Mouse (Mus musculus): Measurements from ENCODE around the gene Abcg4. TPM values are rescaled to one million over a fixed set of nuclear protein-coding genes. Genes with fewer than 3 reads are reported as not detected.
"Not testable (repeated sequence)": the region's sequence is repeated elsewhere in the genome, so short reads cannot be mapped to it uniquely, and the experiment has no call there.

Gene Abcg4
- polyA plus RNA-seq, 1 experiment from 2014 or later: 1.8 TPM

DNA sequence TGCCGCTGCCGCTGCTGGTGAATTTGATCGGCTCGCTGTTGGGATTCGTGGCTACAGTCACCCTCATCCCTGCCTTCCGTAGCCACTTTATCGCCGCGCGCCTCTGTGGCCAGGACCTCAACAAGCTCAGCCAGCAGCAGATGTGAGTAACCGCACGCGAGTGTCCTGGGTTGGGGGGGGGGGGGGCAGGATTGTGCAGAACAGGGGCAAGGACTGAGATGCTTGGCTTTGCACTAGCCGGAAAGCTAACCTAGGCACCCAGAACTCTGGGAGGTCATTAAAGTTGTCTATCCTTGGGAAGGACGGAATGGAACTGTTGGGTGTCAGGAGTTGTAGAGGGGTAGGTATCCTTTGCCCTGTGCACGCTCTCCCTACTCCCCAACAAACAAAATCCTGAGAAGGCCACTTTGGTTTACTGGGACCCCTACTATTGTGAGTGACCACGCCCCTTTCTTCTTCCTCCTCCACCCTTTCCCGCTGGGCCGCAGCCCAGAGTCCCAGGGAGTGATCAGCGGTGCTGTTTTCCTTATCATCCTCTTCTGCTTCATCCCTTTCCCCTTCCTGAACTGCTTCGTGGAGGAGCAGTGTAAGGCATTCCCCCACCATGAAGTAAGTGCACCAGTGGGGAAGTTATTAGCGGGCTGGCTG, 38.8 kb upstream of the Abcg4 start:
- peak overlapping the region; percentile 76 for H3K4me2 ChIP-seq
- no peaks in the 10 kb centered on the region for H3K9me3 ChIP-seq
- WGBS: under 1% methylated on average over 22 of the region's 22 CpGs
- peak; percentile 48 for ATAC-seq (ENCODE audit: borderline replicate concordance, extremely low read depth, low FRiP score, low TSS enrichment)
- peak overlapping the region; percentile 66 for H3K4me3 ChIP-seq
- peak overlapping the region; percentile 79 for H3K9ac ChIP-seq
- H3K4me1 ChIP-seq: peaks cover 5% of the 10 kb centered on the region
- H3K27ac ChIP-seq: peak overlapping the region; percentile 94
- H3K36me3 ChIP-seq: peaks cover 30% of the 10 kb centered on the region
- H3K27me3 ChIP-seq: no peaks in the 10 kb centered on the region

GRCm38 (mm10) chr9:44326371-44327063, 38.1 kb upstream of the Abcg4 start:
- Histone ChIP-seq H3K9ac (peak overlapping the region; percentile 79), H3K4me1 (peaks cover 5% of the 10 kb centered on the region), H3K36me3 (peaks cover 25% of the 10 kb centered on the region), H3K27me3 (no peaks in the 10 kb centered on the region), H3K4me2 (peak overlapping the region; percentile 76), H3K4me3 (peak overlapping the region; percentile 66), H3K9me3 (no peaks in the 10 kb centered on the region), H3K27ac (peak overlapping the region; percentile 94)
- ATAC-seq (ENCODE audit: borderline replicate concordance, extremely low read depth, low FRiP score, low TSS enrichment): peak; percentile 92
- under 1% methylated on average over 38 of the region's 38 CpGs for WGBS

GRCm38 (mm10) chr9:44325768-44326370, 37.5 kb upstream of the Abcg4 start, which contains the start of gene Dpagt1:
Gene Dpagt1 (plus strand): TSS chr9:44326019.
- 3% methylated on average over 12 of the region's 12 CpGs for WGBS
- Histone ChIP-seq H3K27me3 (no peaks in the 10 kb centered on the region), H3K4me3 (peak within 1 kb of the TSS; percentile 66), H3K9ac (peak within 1 kb of the TSS; percentile 79), H3K27ac (peak within 1 kb of the TSS; percentile 94), H3K36me3 (peaks cover 19% of the 10 kb centered on the region), H3K4me2 (peak within 1 kb of the TSS; percentile 76), H3K9me3 (no peaks in the 10 kb centered on the region), H3K4me1 (peaks cover 7% of the 10 kb centered on the region)
- ATAC-seq (ENCODE audit: borderline replicate concordance, extremely low read depth, low FRiP score, low TSS enrichment): no peak

DNA sequence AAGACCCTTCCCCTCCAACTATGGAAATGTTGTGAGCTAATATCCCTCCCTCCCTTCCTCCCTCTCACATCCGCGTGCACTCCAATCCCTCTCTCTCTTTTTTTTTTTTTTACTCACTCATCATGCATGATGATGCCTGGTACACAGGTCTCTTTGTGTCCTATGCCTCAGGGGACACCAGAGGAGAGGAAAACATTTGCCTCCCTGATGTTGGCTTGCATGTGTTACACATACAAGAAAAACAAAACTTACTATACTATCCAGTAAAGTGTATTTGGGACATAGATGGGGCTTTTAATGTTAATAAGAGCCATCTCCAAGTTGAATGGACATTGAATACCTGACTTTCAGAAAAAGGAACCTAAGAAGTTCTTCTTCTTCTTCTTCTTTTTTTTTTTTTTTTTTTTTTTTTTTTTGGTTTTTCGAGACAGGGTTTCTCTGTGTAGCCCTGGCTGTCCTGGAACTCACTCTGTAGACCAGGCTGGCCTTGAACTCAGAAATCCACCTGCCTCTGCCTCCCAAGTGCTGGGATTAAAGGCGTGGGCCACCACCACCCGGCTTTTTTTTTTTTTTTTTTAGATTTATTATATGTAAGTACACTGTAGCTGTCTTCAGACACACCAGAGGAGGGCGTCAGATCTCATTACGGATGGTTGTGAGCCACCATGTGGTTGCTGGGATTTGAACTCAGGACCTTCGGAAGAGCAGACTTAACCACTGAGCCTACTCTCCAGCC, 36.8 kb upstream of the Abcg4 start:
- Histone ChIP-seq H3K9ac (peak overlapping the region; percentile 79; the same call in 1 of the 2 replicates), H3K36me3 (peaks cover 13% of the 10 kb centered on the region), H3K4me3 (peak overlapping the region; percentile 66; the same call in 1 of the 2 replicates), H3K27ac (peak overlapping the region; percentile 94; the same call in 1 of the 2 replicates), H3K4me2 (peak overlapping the region; percentile 76)
- not testable (repeated sequence) for ATAC-seq (ENCODE audit: borderline replicate concordance, extremely low read depth, low FRiP score, low TSS enrichment); H3K27me3 ChIP-seq; H3K9me3 ChIP-seq; H3K4me1 ChIP-seq
- WGBS: 53% methylated on average over 7 of the region's 8 CpGs

DNA sequence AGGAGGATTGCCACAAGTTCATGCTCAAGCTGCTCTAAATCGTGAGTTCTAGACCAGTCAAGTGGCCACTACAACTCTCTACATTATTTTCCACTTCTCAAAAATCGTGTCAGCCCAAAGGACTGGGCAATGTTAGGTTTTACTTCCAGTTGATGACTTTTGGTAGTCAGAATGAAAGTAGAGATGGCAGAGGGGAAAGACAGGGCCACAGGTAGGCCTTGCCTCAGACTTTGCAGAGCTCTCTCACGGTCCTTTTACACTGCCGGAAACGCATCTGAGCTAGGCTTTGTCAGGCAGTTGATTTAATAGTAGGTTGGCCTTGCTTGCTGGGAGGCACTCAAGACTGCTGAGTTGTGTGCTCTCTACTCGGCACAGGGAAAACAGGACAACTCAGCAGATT, 35.7 kb upstream of the Abcg4 start:
- WGBS: 67% methylated on average over 6 of the region's 6 CpGs

DNA sequence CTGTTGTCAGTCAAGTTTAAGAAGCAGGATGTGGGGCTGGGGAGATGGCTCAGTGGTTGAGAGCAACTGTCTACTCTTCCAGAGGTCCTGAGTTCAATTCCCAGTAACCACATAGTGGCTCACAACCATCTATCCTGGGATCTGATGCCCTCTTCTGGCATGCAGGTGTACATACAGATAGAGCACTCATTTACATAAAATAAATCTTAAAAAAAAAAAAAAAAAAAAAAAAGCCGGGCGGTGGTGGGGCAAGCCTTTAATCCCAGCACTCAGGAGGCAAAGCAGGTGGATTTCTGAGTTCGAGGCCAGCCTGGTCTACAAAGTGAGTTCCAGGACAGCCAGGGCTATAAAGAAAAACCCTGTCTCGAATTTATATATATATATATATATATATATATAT, 35.2 kb upstream of the Abcg4 start:
- not testable (repeated sequence) for H3K4me3 ChIP-seq; H3K9me3 ChIP-seq; H3K36me3 ChIP-seq; H3K27ac ChIP-seq; H3K9ac ChIP-seq; H3K27me3 ChIP-seq; ATAC-seq (ENCODE audit: borderline replicate concordance, extremely low read depth, low FRiP score, low TSS enrichment); H3K4me2 ChIP-seq
- WGBS: 73% methylated on average over 4 of the region's 4 CpGs
- H3K4me1 ChIP-seq: peaks cover 16% of the 10 kb centered on the region

More for the DNA sequence above, 35.7 kb upstream of the Abcg4 start:
- no peaks in the 10 kb centered on the region for H3K9me3 ChIP-seq
- H3K9ac ChIP-seq: no peak overlapping the region
- no peak overlapping the region for H3K4me3 ChIP-seq
- peaks cover 4% of the 10 kb centered on the region; the same call in 1 of the 2 replicates for H3K36me3 ChIP-seq
- no peak overlapping the region for H3K4me2 ChIP-seq
- H3K27ac ChIP-seq: no peak overlapping the region
- no peaks in the 10 kb centered on the region for H3K27me3 ChIP-seq
- peaks cover 12% of the 10 kb centered on the region for H3K4me1 ChIP-seq
- no peak for ATAC-seq (ENCODE audit: borderline replicate concordance, extremely low read depth, low FRiP score, low TSS enrichment)

- H3K9me3 ChIP-seq: no peaks in the 10 kb centered on the region
- ATAC-seq (ENCODE audit: borderline replicate concordance, extremely low read depth, low FRiP score, low TSS enrichment): no peak
- peak overlapping the region; percentile 31; the same call in 1 of the 2 replicates for H3K9ac ChIP-seq
Measured at GRCm38 (mm10) chr9:44320799-44321133, 32.4 kb upstream of the Abcg4 start.

GRCm38 (mm10) chr9:44319887-44320798, 31.7 kb upstream of the Abcg4 start, which contains the start of gene C2cd2l:
Gene C2cd2l (minus strand): TSS chr9:44320285.
- Histone ChIP-seq H3K9me3 (no peaks in the 10 kb centered on the region), H3K4me2 (peak within 1 kb of the TSS; percentile 85), H3K36me3 (peaks cover 10% of the 10 kb centered on the region), H3K4me1 (peaks cover 25% of the 10 kb centered on the region), H3K27me3 (no peaks in the 10 kb centered on the region), H3K27ac (peak within 1 kb of the TSS; percentile 56), H3K4me3 (peak within 1 kb of the TSS; percentile 77), H3K9ac (peak within 1 kb of the TSS; percentile 74)
- WGBS: under 1% methylated on average over 63 of the region's 67 CpGs
- ATAC-seq (ENCODE audit: borderline replicate concordance, extremely low read depth, low FRiP score, low TSS enrichment): peak; percentile 98

More at GRCm38 (mm10) chr9:44320799-44321133, 32.4 kb upstream of the Abcg4 start:
- Histone ChIP-seq H3K27me3 (no peaks in the 10 kb centered on the region), H3K4me3 (peak overlapping the region; percentile 77), H3K4me2 (peak overlapping the region; percentile 85), H3K27ac (peak overlapping the region; percentile 4), H3K36me3 (peaks cover 4% of the 10 kb centered on the region), H3K4me1 (peaks cover 25% of the 10 kb centered on the region)
- WGBS: 18% methylated on average over 6 of the region's 6 CpGs

GRCm38 (mm10) chr9:44319105-44319886, 30.9 kb upstream of the Abcg4 start:
- ATAC-seq (ENCODE audit: borderline replicate concordance, extremely low read depth, low FRiP score, low TSS enrichment): 0 out of 2 replicates have a peak, but pooled peaks have one; percentile 5
- H3K27ac ChIP-seq: peak overlapping the region; percentile 56
- H3K9ac ChIP-seq: peak overlapping the region; percentile 74
- WGBS: 2% methylated on average over 37 of the region's 37 CpGs
- H3K27me3 ChIP-seq: no peaks in the 10 kb centered on the region
- H3K4me1 ChIP-seq: peaks cover 25% of the 10 kb centered on the region
- peaks cover 19% of the 10 kb centered on the region for H3K36me3 ChIP-seq
- H3K4me2 ChIP-seq: peak overlapping the region; percentile 85
- no peaks in the 10 kb centered on the region for H3K9me3 ChIP-seq
- H3K4me3 ChIP-seq: peak overlapping the region; percentile 77

- peak overlapping the region; percentile 77 for H3K4me3 ChIP-seq
- H3K9ac ChIP-seq: peak overlapping the region; percentile 74
- H3K36me3 ChIP-seq: peaks cover 24% of the 10 kb centered on the region
- H3K27me3 ChIP-seq: no peaks in the 10 kb centered on the region
- no peaks in the 10 kb centered on the region for H3K9me3 ChIP-seq
- peaks cover 25% of the 10 kb centered on the region for H3K4me1 ChIP-seq
- H3K27ac ChIP-seq: no peak overlapping the region
- 31% methylated on average over 3 of the region's 3 CpGs for WGBS
- no peak for ATAC-seq (ENCODE audit: borderline replicate concordance, extremely low read depth, low FRiP score, low TSS enrichment)
- peak overlapping the region; percentile 85 for H3K4me2 ChIP-seq
Measured at GRCm38 (mm10) chr9:44318826-44319095, 30.3 kb upstream of the Abcg4 start.
